Mouse (Mus musculus) cortical plate, adult 2 months (tissue): ENCODE data around the gene Polr2h.

Source experiments
- CTCF ChIP-seq: fragments of 200-500 bp; IDR thresholded peaks from 2 replicates; pipeline ENCODE4 v1.5.1; 2011; ENCODE audit warnings: mild to moderate bottlenecking, control low read depth, low read length; ENCODE audit not compliant: insufficient read depth; ENCODE audit errors: extremely low read depth
- POLR2A ChIP-seq: fragments of 200-500 bp; IDR thresholded peaks from 2 replicates; pipeline ENCODE4 v1.6.1; 2011; ENCODE audit warnings: mild to moderate bottlenecking, low read length, control low read depth; ENCODE audit not compliant: insufficient read depth; ENCODE audit errors: extremely low read depth

DNA sequence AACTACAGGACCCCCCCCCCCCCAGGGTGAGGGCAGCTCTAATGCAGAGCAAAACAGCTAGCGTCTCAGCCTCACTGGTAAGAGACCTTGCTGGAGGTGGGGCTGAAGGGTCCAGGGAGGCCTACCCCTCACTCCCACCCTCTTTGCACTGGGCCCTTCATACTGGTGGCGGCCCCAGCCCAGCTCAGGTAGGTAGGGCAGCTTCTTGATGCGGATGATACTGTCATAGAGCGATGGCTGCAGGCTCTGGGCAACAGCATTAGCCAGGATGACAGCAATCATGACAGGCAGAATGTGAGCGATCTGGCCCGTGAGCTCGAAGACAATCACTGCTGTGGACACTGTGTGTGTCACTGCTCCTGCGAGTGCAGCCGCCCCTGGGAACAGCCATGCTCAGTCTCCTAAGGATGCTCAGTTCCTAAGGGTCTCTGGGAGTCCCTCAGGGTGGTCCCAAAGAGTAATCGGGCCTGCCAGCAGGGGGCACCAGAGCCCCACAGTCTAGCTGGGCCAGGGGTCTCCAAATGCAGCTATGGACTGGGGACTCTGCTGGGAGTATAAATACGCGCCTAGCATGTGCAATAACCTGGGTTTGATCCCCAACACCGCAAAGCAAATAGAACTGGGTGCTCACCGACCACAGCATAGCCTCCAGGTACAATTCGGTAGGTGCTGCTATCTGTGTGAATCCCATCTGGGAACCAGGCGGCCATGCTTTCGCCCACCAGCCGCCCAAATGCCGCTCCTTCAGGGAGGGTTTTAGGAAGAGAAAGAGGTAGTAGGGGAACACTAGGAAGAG is 8.3 kb upstream of the Polr2h start:
- 0 out of 2 replicates have a peak, but pooled peaks have one; percentile 14 for TF ChIP-seq POLR2A
- peak; percentile 33; the same call in 1 of the 2 replicates for TF ChIP-seq CTCF
